Mouse (Mus musculus): ENCODE measurements around the gene Sytl2.

Sytl2 gene

GRCm38 (mm10) chr7:90312151-90312883, 10.3 kb downstream of the Sytl2 start:
- DNase-seq, result no peak

- DNase-seq, result peak in 1 of 2 experiments; percentile 18
Measured at GRCm38 (mm10) chr7:90313421-90313820, 11.4 kb downstream of the Sytl2 start.

GRCm38 (mm10) chr7:90316823-90317222, 14.8 kb downstream of the Sytl2 start:
- DNase-seq, result no peak

GRCm38 (mm10) chr7:90319446-90319845, 17.4 kb downstream of the Sytl2 start:
- no peak for DNase-seq

GRCm38 (mm10) chr7:90320124-90320523, 18.1 kb downstream of the Sytl2 start:
- no peak for DNase-seq

- no peak for DNase-seq
Measured at GRCm38 (mm10) chr7:90325166-90325565, 23.1 kb downstream of the Sytl2 start.

- DNase-seq, result no peak
Measured at GRCm38 (mm10) chr7:90330200-90330599, 28.1 kb downstream of the Sytl2 start.

- no peak for DNase-seq
Measured at GRCm38 (mm10) chr7:90332483-90333065, 30.5 kb downstream of the Sytl2 start.

GRCm38 (mm10) chr7:90334362-90334761, 32.3 kb downstream of the Sytl2 start:
- DNase-seq, result no peak

GRCm38 (mm10) chr7:90334831-90335230, 32.8 kb downstream of the Sytl2 start:
- DNase-seq, result no peak

GRCm38 (mm10) chr7:90335755-90336194, 33.7 kb downstream of the Sytl2 start:
- DNase-seq, result no peak

- DNase-seq, result no peak
Measured at GRCm38 (mm10) chr7:90341212-90341957, 39.3 kb downstream of the Sytl2 start.

GRCm38 (mm10) chr7:90344903-90345302, 42.9 kb downstream of the Sytl2 start:
- no peak for DNase-seq

GRCm38 (mm10) chr7:90347779-90348437, 45.9 kb downstream of the Sytl2 start:
- DNase-seq, result no peak

GRCm38 (mm10) chr7:90349014-90349413, 47.0 kb downstream of the Sytl2 start:
- DNase-seq, result no peak

GRCm38 (mm10) chr7:90352183-90352582, 50.1 kb downstream of the Sytl2 start:
- DNase-seq, result no peak

- DNase-seq, result no peak
Measured at GRCm38 (mm10) chr7:90353488-90354228, 51.6 kb downstream of the Sytl2 start.

- DNase-seq, result no peak
Measured at GRCm38 (mm10) chr7:90354229-90354604, 52.2 kb downstream of the Sytl2 start.

- DNase-seq, result no peak
Measured at GRCm38 (mm10) chr7:90355454-90355853, 53.4 kb downstream of the Sytl2 start.

- no peak for DNase-seq
Measured at GRCm38 (mm10) chr7:90355995-90356394, 53.9 kb downstream of the Sytl2 start.

- no peak for DNase-seq
Measured at GRCm38 (mm10) chr7:90362788-90363187, 60.7 kb downstream of the Sytl2 start.

- DNase-seq, result no peak
Measured at GRCm38 (mm10) chr7:90370071-90370851, 68.2 kb downstream of the Sytl2 start.
